Mouse (Mus musculus) embryonic fibroblast, embryonic 13.5 days (primary cell): ENCODE data around the gene Cacna1h. TPM values are rescaled to one million over a fixed set of nuclear protein-coding genes. Genes with fewer than 3 reads are reported as not detected.
A peak's percentile ranks its signal among the peaks of the same experiment; 100 is the strongest.

Experiments used
- H3K27ac ChIP-seq: 2 replicates; pipeline ENCODE4 v1.5.1; 2012; ENCODE audit warnings: low read length, control low read depth, inconsistent platforms; ENCODE audit not compliant: insufficient read depth
- H3K4me1 ChIP-seq: 2 replicates; pipeline ENCODE4 v1.6.1; 2011; ENCODE audit warnings: low read length; ENCODE audit not compliant: control insufficient read depth, insufficient read depth
- H3K4me3 ChIP-seq: 2 replicates; pipeline ENCODE4 v1.5.1; 2011; ENCODE audit warnings: mild to moderate bottlenecking, control low read depth, low read length; ENCODE audit not compliant: insufficient read depth
- CTCF ChIP-seq: IDR thresholded peaks from 2 replicates; pipeline ENCODE4 v1.5.1; 2011; ENCODE audit warnings: mild to moderate bottlenecking, control low read depth, low read length, moderate library complexity, borderline replicate concordance; ENCODE audit not compliant: insufficient read depth
- POLR2A ChIP-seq: IDR thresholded peaks from 2 replicates; pipeline ENCODE4 v1.6.1; 2011; ENCODE audit warnings: low read depth, mild to moderate bottlenecking, control low read depth, low read length, moderate library complexity
- polyA plus RNA-seq: library from polyadenylated mRNA; stranded (reverse); fragments of >200 nt; gene quantifications from 2 replicates; pipeline ENCODE4 v1.2.4, GENCODE M21; 2011; ENCODE audit warnings: low read depth; ENCODE audit not compliant: missing spikeins, insufficient read length

The Cacna1h gene
- polyA plus RNA-seq, 1 experiment: 12.3 TPM

DNA sequence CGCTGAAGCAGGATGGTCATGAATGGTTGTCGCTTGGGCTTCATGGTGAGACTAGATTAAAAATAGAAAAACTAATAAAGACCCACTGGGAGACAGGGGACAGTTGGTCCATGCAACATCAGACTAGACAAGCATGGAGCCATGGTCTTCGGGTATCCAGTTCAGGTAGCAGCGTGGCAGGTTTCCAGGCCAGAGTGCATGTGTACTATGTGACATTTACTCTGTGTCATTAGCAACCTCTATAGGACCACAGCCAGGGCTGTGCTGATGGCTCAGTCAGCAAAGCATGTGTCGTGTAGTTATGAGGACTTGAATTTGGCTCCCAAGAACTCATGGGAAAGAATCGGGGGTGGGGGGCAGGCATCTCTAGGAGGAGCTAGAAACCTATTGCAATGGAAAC is 93.6 kb downstream of the Cacna1h start:
- no peak overlapping the region for H3K4me3 ChIP-seq
- H3K27ac ChIP-seq: no peak overlapping the region
- TF ChIP-seq POLR2A (no peak), CTCF (no peak)
- H3K4me1 ChIP-seq: no peaks in the 10 kb centered on the region

DNA sequence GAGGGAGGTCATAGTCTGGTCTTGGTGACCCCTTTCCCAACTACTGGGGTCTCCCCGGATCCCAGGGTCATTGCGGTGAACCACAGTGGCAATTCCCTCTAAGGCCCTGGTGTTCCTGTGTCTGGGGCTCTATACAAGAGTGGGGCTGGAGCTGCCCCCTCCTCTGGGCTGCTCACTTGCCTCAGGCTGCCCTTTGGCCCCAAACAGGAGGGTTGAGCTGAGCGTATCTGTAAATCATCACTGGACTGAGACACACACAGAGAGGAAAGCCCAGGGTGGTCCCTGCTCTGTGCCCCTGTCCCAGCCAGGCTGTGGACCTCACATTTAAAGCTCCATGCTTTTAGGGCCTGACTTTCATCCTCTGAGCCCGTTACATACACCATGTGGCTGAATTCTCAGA is 95.4 kb downstream of the Cacna1h start:
- no peaks in the 10 kb centered on the region for H3K4me1 ChIP-seq
- H3K27ac ChIP-seq: no peak overlapping the region
- H3K4me3 ChIP-seq: no peak overlapping the region
- TF ChIP-seq POLR2A (no peak), CTCF (no peak)

DNA sequence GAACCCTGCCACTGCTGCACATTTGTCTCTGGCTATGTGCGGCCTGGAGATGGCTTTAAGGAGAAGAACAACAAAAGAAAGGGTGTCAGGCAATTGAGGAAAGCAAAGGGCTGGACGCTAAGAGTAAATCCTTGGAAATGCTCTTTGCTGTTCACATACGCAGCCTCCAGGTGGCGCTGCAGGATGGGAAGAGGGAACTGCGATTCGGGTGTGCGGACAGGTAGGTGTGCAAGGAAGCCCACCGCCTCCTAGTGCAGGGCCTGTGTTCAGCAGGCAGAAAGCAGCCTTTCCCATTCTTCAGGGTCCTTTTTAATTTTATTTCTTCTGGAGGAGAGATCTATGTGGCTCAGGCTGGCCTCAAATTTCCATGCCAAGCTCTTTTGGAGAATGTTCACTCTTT is 99.6 kb downstream of the Cacna1h start:
- no peak overlapping the region for H3K4me3 ChIP-seq
- TF ChIP-seq CTCF: peak; percentile 94
- TF ChIP-seq POLR2A: no peak
- H3K4me1 ChIP-seq: no peaks in the 10 kb centered on the region
- no peak overlapping the region for H3K27ac ChIP-seq

DNA sequence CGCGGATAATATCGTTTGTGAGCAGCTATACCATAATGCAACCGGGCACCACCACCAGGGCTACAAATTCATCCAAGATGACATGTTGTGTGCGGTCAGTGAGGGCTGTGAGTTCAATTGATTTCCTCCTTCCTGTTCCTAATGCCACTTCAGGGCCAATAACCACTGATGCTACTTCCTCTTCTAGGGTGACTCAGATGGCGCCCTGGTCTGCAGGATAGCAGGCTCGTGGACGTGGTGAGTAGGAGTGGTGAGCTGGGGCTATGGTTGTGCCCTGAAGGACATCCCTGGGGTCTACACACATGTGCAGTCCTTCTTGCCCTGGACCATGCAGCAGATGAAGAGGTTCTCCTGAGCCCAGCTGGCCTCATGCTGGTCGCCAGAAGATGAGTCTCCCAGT is 101.3 kb downstream of the Cacna1h start:
- H3K4me1 ChIP-seq: no peaks in the 10 kb centered on the region
- no peak overlapping the region for H3K27ac ChIP-seq
- no peak overlapping the region for H3K4me3 ChIP-seq
- TF ChIP-seq POLR2A: no peak
- TF ChIP-seq CTCF: no peak

Other genes with a start within 250 kb of the Cacna1h start
- gene BC003965, start 249.2 kb downstream of the Cacna1h start, polyA plus RNA-seq: 12.3 and 12.6 TPM in 2 replicates
- gene Unkl, start 245.4 kb downstream of the Cacna1h start, polyA plus RNA-seq: 10.1 and 12.3 TPM in 2 replicates
- gene Gnptg, start 193.7 kb downstream of the Cacna1h start, polyA plus RNA-seq: 13.9 and 16.1 TPM in 2 replicates
- gene Tsr3, start 193.6 kb downstream of the Cacna1h start, polyA plus RNA-seq: 17.9 and 19.8 TPM in 2 replicates
- gene Baiap3, start 177.4 kb downstream of the Cacna1h start, polyA plus RNA-seq: not detected in 2 replicates
- gene Ube2i, start 159.2 kb downstream of the Cacna1h start, polyA plus RNA-seq: 296 and 315 TPM in 2 replicates
- gene Prss34, start 135.4 kb downstream of the Cacna1h start, polyA plus RNA-seq: not detected in 2 replicates
- gene Prss28, start 125.1 kb downstream of the Cacna1h start, polyA plus RNA-seq: not detected in 2 replicates
- not detected in 2 replicates for gene Prss29, start 115.1 kb downstream of the Cacna1h start, polyA plus RNA-seq
- gene Tpsab1, start 88.2 kb downstream of the Cacna1h start, polyA plus RNA-seq: not detected in 2 replicates
- gene Tpsb2, start 67.5 kb downstream of the Cacna1h start, polyA plus RNA-seq: not detected in 2 replicates
- gene Tpsg1, start 64.5 kb downstream of the Cacna1h start, polyA plus RNA-seq: 0.91 TPM in 1 of 2 replicates, not detected in the other
- not detected in 2 replicates for gene Tekt4, start 20.8 kb upstream of the Cacna1h start, polyA plus RNA-seq
- gene Sstr5, start 63.5 kb upstream of the Cacna1h start, polyA plus RNA-seq: not detected in 2 replicates
- 0.27 and 0.28 TPM in 2 replicates for gene Sox8, start 136.9 kb upstream of the Cacna1h start, polyA plus RNA-seq
- gene Lmf1, start 145.3 kb upstream of the Cacna1h start, polyA plus RNA-seq: 15.2 and 19.2 TPM in 2 replicates